Mouse (Mus musculus) gastrocnemius, adult 18-20 months (tissue): Measurements from ENCODE around the gene Slc37a1. TPM values are rescaled to one million over a fixed set of nuclear protein-coding genes. Genes with fewer than 3 reads are reported as not detected.

Source experiments
- DNase-seq: peaks from one replicate; pipeline ENCODE4 v3.0.0; 2021; ENCODE audit warnings: low spot score
- total RNA-seq, 2 experiments: library from RNA; stranded (reverse); gene quantifications; 2 replicates each; pipeline ENCODE4 v1.2.3; 2021

Slc37a1 gene
- total RNA-seq, 2 experiments from 2014 or later: 3.7 to 5.9 TPM

- no peak for DNase-seq
Measured at GRCm38 (mm10) chr17:31393811-31394210, 107.2 kb downstream of the Slc37a1 start.

DNA sequence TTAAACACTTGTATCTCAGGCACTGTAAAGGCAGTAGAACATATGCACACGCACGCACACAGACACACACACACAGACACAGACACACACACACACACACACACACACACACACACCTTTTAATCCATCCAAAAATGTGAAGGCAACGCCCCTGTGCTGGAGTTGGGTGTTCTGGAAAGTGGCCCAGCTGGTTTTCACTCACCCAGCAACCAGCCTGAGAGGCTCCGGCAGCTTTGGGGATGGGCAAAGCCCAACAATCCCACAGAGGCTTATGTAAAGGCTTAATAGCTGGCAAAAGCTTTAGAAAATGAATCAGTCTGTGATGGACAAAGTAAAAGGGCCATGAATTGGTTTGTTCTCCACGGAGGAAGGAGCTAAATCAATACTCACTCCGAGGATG is 113.7 kb downstream of the Slc37a1 start:
- DNase-seq: no peak

Other genes with a start within 250 kb of the Slc37a1 start
- 1 to 10 TPM; 1.6 to 1.7 TPM for gene Abcg1, start 229.1 kb upstream of the Slc37a1 start, total RNA-seq
- not detected for gene Tff3, start 157.1 kb upstream of the Slc37a1 start, total RNA-seq
- not detected for gene Tff2, start 142.5 kb upstream of the Slc37a1 start, total RNA-seq
- not detected for gene Tff1, start 121.5 kb upstream of the Slc37a1 start, total RNA-seq
- gene Tmprss3, start 87.8 kb upstream of the Slc37a1 start, total RNA-seq: not detected
- not detected for gene Ubash3a, start 78.9 kb upstream of the Slc37a1 start, total RNA-seq
- 10 to 100 TPM in 1 of 2 experiments, 1 to 10 TPM in 1; 2.4 to 11.6 TPM for gene Rsph1, start 9.4 kb upstream of the Slc37a1 start, total RNA-seq
- gene Pde9a, start 99.4 kb downstream of the Slc37a1 start, total RNA-seq: 1 to 10 TPM in 1 of 2 experiments, under 1 TPM in 1; 1.00 to 1.6 TPM
- 1 to 10 TPM; 4.6 to 7.5 TPM for gene Wdr4, start 233.2 kb downstream of the Slc37a1 start, total RNA-seq
- gene Ndufv3, start 233.3 kb downstream of the Slc37a1 start, total RNA-seq: 100 to 1,000 TPM; 469 to 480 TPM